Mouse (Mus musculus) left cerebral cortex, postnatal 4 days (tissue): ENCODE results near the gene G3bp1. TPM values are rescaled to one million over a fixed set of nuclear protein-coding genes. Genes with fewer than 3 reads are reported as not detected.

Source experiments
- DNase-seq: peaks from one replicate; pipeline ENCODE4 v3.0.0-alpha.2; 2022
- intact Hi-C: fragments of 180-260 bp; cut with DNase I; formaldehyde crosslinking; loops from one replicate; pipeline ENCODE4 v1.15.1; 2025
- total RNA-seq, 2 experiments: library from RNA; stranded (reverse); gene quantifications; 2 replicates each; pipeline ENCODE4 v1.2.3; 2021

The G3bp1 gene
- 10 to 100 TPM; 53.1 to 56.4 TPM for total RNA-seq

GRCm38 (mm10) chr11:55469048-55469843 lies at the start of gene G3bp1:
Gene G3bp1 (plus strand): TSS chr11:55469685.
- peak; percentile 99 for DNase-seq
- intact Hi-C loops = no loop called here

GRCm38 (mm10) chr11:55422978-55423377 lies 46.5 kb upstream of the G3bp1 start, which contains the start of gene Sparc:
Gene Sparc (minus strand): TSS chr11:55423183.
- intact Hi-C loops = no loop called here
- no peak for DNase-seq

GRCm38 (mm10) chr11:55423756-55424155 lies 45.7 kb upstream of the G3bp1 start:
- intact Hi-C loops = no loop called here
- peak; percentile 80 for DNase-seq

GRCm38 (mm10) chr11:55424746-55425360 lies 44.6 kb upstream of the G3bp1 start:
- DNase-seq = no peak
- intact Hi-C loops = no loop called here

GRCm38 (mm10) chr11:55428186-55429012 lies 41.1 kb upstream of the G3bp1 start:
- intact Hi-C loops = no loop called here
- DNase-seq = peak; percentile 95

- intact Hi-C loops = no loop called here
- no peak for DNase-seq
Observed at GRCm38 (mm10) chr11:55429973-55430372, 39.5 kb upstream of the G3bp1 start.

- intact Hi-C loops = no loop called here
Observed at GRCm38 (mm10) chr11:55432981-55433380, 36.5 kb upstream of the G3bp1 start.

GRCm38 (mm10) chr11:55436089-55436488 lies 33.4 kb upstream of the G3bp1 start:
- intact Hi-C loops = no loop called here
- no peak for DNase-seq

More at GRCm38 (mm10) chr11:55432981-55433380, 36.5 kb upstream of the G3bp1 start:
- no peak for DNase-seq

- DNase-seq = peak; percentile 49
Observed at GRCm38 (mm10) chr11:55438031-55438430, 31.5 kb upstream of the G3bp1 start.

GRCm38 (mm10) chr11:55439718-55440117 lies 29.8 kb upstream of the G3bp1 start:
- no peak for DNase-seq
- intact Hi-C loops = loop anchor here (10.0 kb wide), 1 partner anchor 235 kb away; the partner anchor contains the start of gene Slc36a1

More at GRCm38 (mm10) chr11:55438031-55438430, 31.5 kb upstream of the G3bp1 start:
- intact Hi-C loops = no loop called here

- intact Hi-C loops = loop anchor here (10.0 kb wide), 1 partner anchor 240 kb away; the partner anchor contains the start of gene Slc36a1
Observed at GRCm38 (mm10) chr11:55444772-55445171, 24.7 kb upstream of the G3bp1 start.

GRCm38 (mm10) chr11:55446579-55446978 lies 22.9 kb upstream of the G3bp1 start:
- intact Hi-C loops = loop anchor here (2.0 to 10.0 kb wide), 2 partner anchors 58 to 242 kb away; partner anchors contain the start of gene Slc36a1
- peak; percentile 81 for DNase-seq

More at GRCm38 (mm10) chr11:55444772-55445171, 24.7 kb upstream of the G3bp1 start:
- DNase-seq = no peak

GRCm38 (mm10) chr11:55449531-55449930 lies 20.0 kb upstream of the G3bp1 start:
- no peak for DNase-seq
- intact Hi-C loops = loop anchor here (10.0 kb wide), 1 partner anchor 245 kb away; the partner anchor contains the start of gene Slc36a1

GRCm38 (mm10) chr11:55450311-55450710 lies 19.2 kb upstream of the G3bp1 start:
- intact Hi-C loops = no loop called here
- DNase-seq = no peak

- intact Hi-C loops = no loop called here
- DNase-seq = no peak
Observed at GRCm38 (mm10) chr11:55453640-55454039, 15.8 kb upstream of the G3bp1 start.

- no peak for DNase-seq
- intact Hi-C loops = no loop called here
Observed at GRCm38 (mm10) chr11:55455166-55455565, 14.3 kb upstream of the G3bp1 start.

GRCm38 (mm10) chr11:55458501-55458900 lies 11.0 kb upstream of the G3bp1 start:
- no peak for DNase-seq
- intact Hi-C loops = no loop called here

GRCm38 (mm10) chr11:55459850-55460558 lies 9.5 kb upstream of the G3bp1 start:
- no peak for DNase-seq
- intact Hi-C loops = no loop called here

GRCm38 (mm10) chr11:55460559-55461018 lies 8.9 kb upstream of the G3bp1 start:
- DNase-seq = no peak
- intact Hi-C loops = no loop called here
